In genomic region chr13:63929917-63930515, GRCm38 (mm10) we compare ENCODE assay signal across 11 mouse cellular contexts.
DNase-seq lines count a peak whose midpoint lies in the region; ATAC-seq and TF ChIP-seq lines count a peak whose summit lies in the region.
"Had no signal": no experiment of that assay in that cellular context is flagged by ENCODE, and none has a peak within 500 bp of the region (broad histone marks: within the 10 kb centered on the region; RNA-seq: fewer than 3 reads in every experiment).

No protein-coding gene starts in this region.

- peaks cover 30% of the 10 kb centered on the region for H3K4me1 ChIP-seq in kidney, embryonic 16.5 days (ENCODE audit: insufficient read depth, low read length)
- H3K4me1 ChIP-seq in neural tube, embryonic 12.5 days: peaks cover 19% of the 10 kb centered on the region
- peaks cover 42% of the 10 kb centered on the region for H3K4me1 ChIP-seq in embryonic facial prominence, embryonic 10.5 days

- H3K27ac ChIP-seq in kidney, embryonic 16.5 days (ENCODE audit: low read length): peak overlapping the region; percentile 20; the same call in 1 of the 2 replicates
- no peak overlapping the region for H3K27ac ChIP-seq in neural tube, embryonic 12.5 days
- peak overlapping the region; percentile 54; the same call in 1 of the 2 replicates for H3K27ac ChIP-seq in embryonic facial prominence, embryonic 10.5 days (replicated peaks)
- no peak overlapping the region for H3K27ac ChIP-seq in gastrocnemius, adult 2 months
- H3K27ac ChIP-seq: forebrain, embryonic 12.5 days; midbrain, embryonic 12.5 days had no signal

- H3K27me3 ChIP-seq in kidney, embryonic 16.5 days (ENCODE audit: insufficient read depth, low read length): no peaks in the 10 kb centered on the region
- no peaks in the 10 kb centered on the region for H3K27me3 ChIP-seq in neural tube, embryonic 12.5 days (replicated peaks)
- H3K27me3 ChIP-seq in embryonic facial prominence, embryonic 10.5 days (replicated peaks; ENCODE audit: low read depth, poor library complexity, severe bottlenecking): 0 out of 2 replicates have a peak, but pooled peaks cover 3% of the 10 kb centered on the region
- H3K27me3 ChIP-seq: forebrain, embryonic 12.5 days had no signal

- 61% methylated on average over 5 of the region's 5 CpGs for WGBS in kidney, embryonic 16.5 days
- 62% methylated on average over 5 of the region's 5 CpGs for WGBS in neural tube, embryonic 12.5 days
- WGBS in embryonic facial prominence, embryonic 10.5 days: 77% methylated on average over 5 of the region's 5 CpGs

- 0 out of 2 replicates have a peak overlapping the region, but pooled peaks have one; percentile 32 for H3K9ac ChIP-seq in kidney, embryonic 16.5 days (replicated peaks; ENCODE audit: low read length)
- H3K9ac ChIP-seq in neural tube, embryonic 12.5 days: no peak overlapping the region
- H3K9ac ChIP-seq: forebrain, embryonic 12.5 days; midbrain, embryonic 12.5 days had no signal

- H3K9me3 ChIP-seq in kidney, embryonic 16.5 days (ENCODE audit: low read length): no peaks in the 10 kb centered on the region
- no peaks in the 10 kb centered on the region for H3K9me3 ChIP-seq in neural tube, embryonic 12.5 days
- no peaks in the 10 kb centered on the region for H3K9me3 ChIP-seq in embryonic facial prominence, embryonic 10.5 days
- H3K9me3 ChIP-seq: forebrain, embryonic 12.5 days; midbrain, embryonic 12.5 days had no signal

- TF ChIP-seq CTCF in gastrocnemius, adult 2 months (IDR thresholded peaks at IDR 0.05): no peak

- DNase-seq in kidney, postnatal 36 days: no peak
- no peak for DNase-seq in neural tube, embryonic 10.5 days (ENCODE audit: extremely low spot score, low spot score)
- no peak for DNase-seq in embryonic facial prominence, embryonic 10.5 days (ENCODE audit: low spot score)
- no peak for DNase-seq in gastrocnemius, adult 2 months
- DNase-seq in spleen, postnatal 4 days (ENCODE audit: low spot score in 2 of 2): no peak
- DNase-seq: gastrocnemius, postnatal 25 days; liver had no signal

- no peak overlapping the region for H3K4me2 ChIP-seq in kidney, embryonic 16.5 days (replicated peaks; ENCODE audit: low read depth, low read length)
- H3K4me2 ChIP-seq in neural tube, embryonic 12.5 days (replicated peaks): no peak overlapping the region
- H3K4me2 ChIP-seq: forebrain, embryonic 12.5 days; midbrain, embryonic 12.5 days had no signal

- no peaks in the 10 kb centered on the region for H3K36me3 ChIP-seq in kidney, embryonic 16.5 days (ENCODE audit: insufficient read depth, low read length)
- no peaks in the 10 kb centered on the region for H3K36me3 ChIP-seq in neural tube, embryonic 12.5 days
- H3K36me3 ChIP-seq in embryonic facial prominence, embryonic 10.5 days (replicated peaks): no peaks in the 10 kb centered on the region
- H3K36me3 ChIP-seq: forebrain, embryonic 12.5 days; midbrain, embryonic 12.5 days had no signal

- intact Hi-C loops in gastrocnemius, adult 2 months (cut with DNase I): no loop called here

- ATAC-seq in kidney, embryonic 16.5 days (ENCODE audit: low FRiP score, low TSS enrichment): no peak
- 0 out of 2 replicates have a peak, but pooled peaks have one; percentile 12 for ATAC-seq in neural tube, embryonic 12.5 days (ENCODE audit: low FRiP score, low read depth)

- H3K4me3 ChIP-seq in kidney, embryonic 16.5 days (ENCODE audit: low read length): no peak overlapping the region
- H3K4me3 ChIP-seq in neural tube, embryonic 12.5 days: no peak overlapping the region
- no peak overlapping the region for H3K4me3 ChIP-seq in embryonic facial prominence, embryonic 10.5 days
- no peak overlapping the region for H3K4me3 ChIP-seq in gastrocnemius, adult 2 months
- H3K4me3 ChIP-seq: forebrain, embryonic 12.5 days; midbrain, embryonic 12.5 days had no signal

Comparison
In these comparisons a context has a peak if more than half of its experiments do, and no peak if none do; other contexts are left out.
1. H3K27ac ChIP-seq: peak in kidney, embryonic 16.5 days (single experiment) and embryonic facial prominence, embryonic 10.5 days (single experiment); none in neural tube, embryonic 12.5 days (single experiment) and gastrocnemius, adult 2 months (single experiment).